Mouse (Mus musculus): ENCODE data around the gene Tnfsf12. TPM values are rescaled to one million over a fixed set of nuclear protein-coding genes. Genes with fewer than 3 reads are reported as not detected.

Gene Tnfsf12
- polyA plus RNA-seq, 1 experiment from 2014 or later, result 2.1 TPM

DNA sequence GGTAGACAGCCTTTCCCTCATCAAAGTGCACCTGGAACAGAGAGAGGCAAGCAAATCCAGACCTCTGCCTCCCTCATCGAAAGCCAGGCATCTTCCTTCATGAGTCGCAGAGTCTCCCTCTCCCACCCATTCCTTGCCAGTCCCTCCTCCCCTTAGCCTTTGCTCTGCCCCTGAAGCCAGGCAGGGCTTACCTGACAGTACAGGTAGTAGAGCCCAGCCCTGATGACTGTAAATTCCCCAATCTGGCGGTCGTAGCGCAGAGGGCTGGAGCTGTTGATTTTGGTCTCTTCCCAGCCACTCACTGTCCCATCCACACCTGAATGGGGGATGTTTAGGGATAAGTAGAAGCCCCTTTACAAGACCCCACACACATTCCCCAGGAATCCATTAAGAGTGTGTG, 8.6 kb downstream of the Tnfsf12 start:
- ATAC-seq (ENCODE audit: insufficient read depth), result no peak
- no peak overlapping the region for H3K4me3 ChIP-seq (replicated peaks)
- H3K27ac ChIP-seq (replicated peaks), result no peak overlapping the region
- no peak overlapping the region; the same call in 1 of the 2 replicates for H3K9ac ChIP-seq
- H3K4me2 ChIP-seq, result no peak overlapping the region
- peaks cover 39% of the 10 kb centered on the region for H3K4me1 ChIP-seq (replicated peaks)
- no peaks in the 10 kb centered on the region for H3K9me3 ChIP-seq (replicated peaks)
- 74% methylated on average over 5 of the region's 5 CpGs for WGBS (ENCODE audit: insufficient replicate concordance)
- H3K27me3 ChIP-seq, result no peaks in the 10 kb centered on the region
- no peaks in the 10 kb centered on the region for H3K36me3 ChIP-seq (replicated peaks)

GRCm38 (mm10) chr11:69686377-69686776, 9.3 kb downstream of the Tnfsf12 start:
- 41% methylated on average over 4 of the region's 4 CpGs for WGBS (ENCODE audit: insufficient replicate concordance)
- H3K27ac ChIP-seq (replicated peaks), result 0 out of 2 replicates have a peak overlapping the region, but pooled peaks have one; percentile 70
- no peak for ATAC-seq (ENCODE audit: insufficient read depth)
- H3K4me1 ChIP-seq (replicated peaks), result peaks cover 41% of the 10 kb centered on the region
- H3K9me3 ChIP-seq (replicated peaks), result no peaks in the 10 kb centered on the region
- no peaks in the 10 kb centered on the region for H3K36me3 ChIP-seq (replicated peaks)
- no peak overlapping the region for H3K9ac ChIP-seq
- H3K4me2 ChIP-seq, result no peak overlapping the region; the same call in 1 of the 2 replicates
- H3K4me3 ChIP-seq (replicated peaks), result no peak overlapping the region
- H3K27me3 ChIP-seq, result no peaks in the 10 kb centered on the region

DNA sequence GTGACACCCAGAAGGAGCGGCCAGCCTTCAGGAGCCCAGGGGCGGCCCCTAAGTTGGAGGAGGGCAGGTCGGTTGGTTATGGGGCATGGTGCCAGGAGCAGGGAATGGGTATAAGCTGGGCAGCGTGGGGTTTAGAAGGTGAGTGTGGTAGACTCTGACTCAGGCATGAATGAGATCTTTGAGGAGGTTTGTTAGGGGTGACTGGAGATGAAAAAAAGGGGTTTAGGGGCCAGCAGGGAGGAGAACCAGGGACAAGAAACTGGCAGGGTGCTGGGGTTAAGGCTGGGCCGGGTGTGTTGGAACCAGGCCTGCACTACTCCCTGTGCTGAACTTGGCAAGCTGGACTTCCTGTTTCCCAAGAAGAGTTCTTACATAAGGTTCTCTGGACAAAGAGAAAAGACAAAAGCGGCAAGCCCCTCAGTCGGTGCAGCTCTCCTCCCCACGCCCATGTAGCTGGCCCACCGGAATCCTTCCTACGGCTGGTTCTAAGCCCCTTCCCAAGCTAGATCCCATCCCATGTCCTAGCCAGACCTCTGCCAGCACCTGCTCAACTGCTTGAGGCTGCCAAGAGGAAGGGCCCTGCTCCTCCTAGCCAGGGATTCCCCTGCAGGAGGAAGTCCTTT, 10.0 kb downstream of the Tnfsf12 start, which contains the start of gene Tnfsf13:
Gene Tnfsf13 (minus strand): TSS at position 259 of the 623 bp plus-strand sequence.
- no peaks in the 10 kb centered on the region for H3K27me3 ChIP-seq
- WGBS (ENCODE audit: insufficient replicate concordance), result 49% methylated on average over 10 of the region's 10 CpGs
- peaks cover 48% of the 10 kb centered on the region for H3K4me1 ChIP-seq (replicated peaks)
- H3K9me3 ChIP-seq (replicated peaks), result no peaks in the 10 kb centered on the region
- H3K9ac ChIP-seq, result no peak within 1 kb of the TSS
- peak within 1 kb of the TSS; percentile 70 for H3K27ac ChIP-seq (replicated peaks)
- no peak for ATAC-seq (ENCODE audit: insufficient read depth)
- no peaks in the 10 kb centered on the region for H3K36me3 ChIP-seq (replicated peaks)
- H3K4me2 ChIP-seq, result no peak within 1 kb of the TSS; the same call in 1 of the 2 replicates
- H3K4me3 ChIP-seq (replicated peaks), result no peak within 1 kb of the TSS

DNA sequence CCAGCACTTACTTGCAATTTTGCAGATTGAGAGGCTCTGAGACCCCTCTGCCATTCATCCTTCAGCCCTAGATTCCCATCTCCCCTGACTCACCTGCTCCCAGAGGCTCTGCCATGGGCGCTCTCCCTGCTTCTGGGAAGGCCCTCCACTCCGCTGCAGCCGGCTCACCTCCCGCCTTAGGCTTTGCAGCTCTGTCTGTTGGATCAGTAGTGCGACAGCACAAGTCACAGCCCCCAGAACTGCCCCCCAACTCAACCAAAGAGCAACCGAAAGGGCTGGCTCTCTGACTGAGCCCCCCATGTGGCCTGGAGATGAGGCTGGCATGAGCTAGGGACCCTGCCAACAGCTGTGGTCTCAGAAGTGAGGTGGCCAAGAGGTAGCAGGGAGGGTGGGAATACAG, 10.7 kb downstream of the Tnfsf12 start:
- Histone ChIP-seq H3K9ac (no peak overlapping the region), H3K27me3 (no peaks in the 10 kb centered on the region)

DNA sequence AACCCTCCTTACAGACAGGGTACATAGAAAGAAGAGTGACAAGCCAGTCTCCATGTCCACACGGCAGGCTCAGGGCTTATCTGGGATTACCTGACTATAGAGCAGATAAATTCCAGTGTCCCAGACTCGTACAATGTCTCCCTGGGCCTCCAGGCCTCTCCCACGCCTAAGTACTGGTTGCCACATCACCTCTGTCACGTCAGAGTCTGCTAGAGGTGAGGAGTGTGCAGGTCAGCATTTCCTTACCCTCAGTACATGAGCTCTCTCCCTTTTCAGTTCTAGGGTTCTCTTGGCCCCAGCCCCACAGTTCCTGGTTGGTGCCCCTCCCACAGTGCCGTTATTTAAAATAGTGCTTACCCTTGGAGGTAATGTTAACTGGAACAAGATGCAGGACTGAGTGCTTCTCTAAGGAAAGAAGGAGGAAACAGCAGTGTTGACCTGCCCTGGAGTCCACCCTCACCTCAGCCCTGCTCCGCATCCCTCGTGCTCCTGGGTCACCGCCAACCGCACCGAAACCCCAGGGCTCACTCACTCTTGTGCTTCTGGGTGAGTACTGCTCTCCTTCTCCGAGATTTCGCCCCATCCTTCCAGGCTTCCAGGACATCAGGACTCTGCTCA, 11.4 kb downstream of the Tnfsf12 start:
- no peak overlapping the region for H3K4me2 ChIP-seq
- no peak overlapping the region for H3K4me3 ChIP-seq (replicated peaks)
- H3K36me3 ChIP-seq (replicated peaks), result peaks cover 11% of the 10 kb centered on the region
- H3K9ac ChIP-seq, result no peak overlapping the region
- H3K27ac ChIP-seq (replicated peaks), result no peak overlapping the region
- H3K27me3 ChIP-seq, result no peaks in the 10 kb centered on the region
- peaks cover 60% of the 10 kb centered on the region for H3K4me1 ChIP-seq (replicated peaks)
- no peak for ATAC-seq (ENCODE audit: insufficient read depth)
- no peaks in the 10 kb centered on the region for H3K9me3 ChIP-seq (replicated peaks)
- WGBS (ENCODE audit: insufficient replicate concordance), result 62% methylated on average over 12 of the region's 12 CpGs

More for the DNA sequence above, 10.7 kb downstream of the Tnfsf12 start:
- H3K4me3 ChIP-seq (replicated peaks), result no peak overlapping the region
- 82% methylated on average over 6 of the region's 6 CpGs for WGBS (ENCODE audit: insufficient replicate concordance)
- no peak overlapping the region for H3K4me2 ChIP-seq
- no peak for ATAC-seq (ENCODE audit: insufficient read depth)
- peaks cover 55% of the 10 kb centered on the region for H3K4me1 ChIP-seq (replicated peaks)
- H3K36me3 ChIP-seq (replicated peaks), result peaks cover 6% of the 10 kb centered on the region
- H3K27ac ChIP-seq (replicated peaks), result no peak overlapping the region
- H3K9me3 ChIP-seq (replicated peaks), result no peaks in the 10 kb centered on the region

DNA sequence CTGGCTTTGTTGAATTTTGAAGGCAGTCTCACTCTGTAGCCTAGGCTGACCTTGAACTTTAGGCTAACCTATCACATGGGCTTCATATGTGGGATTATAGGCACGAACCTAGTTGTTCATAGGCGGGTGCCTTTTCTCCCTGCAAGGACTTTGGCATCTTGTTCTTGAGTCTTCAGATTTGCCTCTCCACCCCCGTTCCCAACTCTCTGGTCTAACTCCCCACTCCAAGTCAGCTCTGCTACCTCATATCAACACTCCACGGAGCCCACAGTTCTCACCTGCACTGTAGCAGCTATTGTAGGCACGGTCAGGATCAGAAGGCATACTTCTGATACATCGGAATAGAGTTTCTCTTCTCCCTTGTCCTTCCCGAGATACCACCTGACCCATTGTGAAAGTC, 12.1 kb downstream of the Tnfsf12 start:
- Histone ChIP-seq H3K4me1 (replicated peaks) (peaks cover 66% of the 10 kb centered on the region), H3K36me3 (replicated peaks) (peaks cover 17% of the 10 kb centered on the region), H3K4me2 (no peak overlapping the region), H3K27me3 (no peaks in the 10 kb centered on the region), H3K27ac (replicated peaks) (no peak overlapping the region), H3K9me3 (replicated peaks) (no peaks in the 10 kb centered on the region), H3K9ac (no peak overlapping the region), H3K4me3 (replicated peaks) (no peak overlapping the region)
- 66% methylated on average over 7 of the region's 7 CpGs for WGBS (ENCODE audit: insufficient replicate concordance)
- no peak for ATAC-seq (ENCODE audit: insufficient read depth)

DNA sequence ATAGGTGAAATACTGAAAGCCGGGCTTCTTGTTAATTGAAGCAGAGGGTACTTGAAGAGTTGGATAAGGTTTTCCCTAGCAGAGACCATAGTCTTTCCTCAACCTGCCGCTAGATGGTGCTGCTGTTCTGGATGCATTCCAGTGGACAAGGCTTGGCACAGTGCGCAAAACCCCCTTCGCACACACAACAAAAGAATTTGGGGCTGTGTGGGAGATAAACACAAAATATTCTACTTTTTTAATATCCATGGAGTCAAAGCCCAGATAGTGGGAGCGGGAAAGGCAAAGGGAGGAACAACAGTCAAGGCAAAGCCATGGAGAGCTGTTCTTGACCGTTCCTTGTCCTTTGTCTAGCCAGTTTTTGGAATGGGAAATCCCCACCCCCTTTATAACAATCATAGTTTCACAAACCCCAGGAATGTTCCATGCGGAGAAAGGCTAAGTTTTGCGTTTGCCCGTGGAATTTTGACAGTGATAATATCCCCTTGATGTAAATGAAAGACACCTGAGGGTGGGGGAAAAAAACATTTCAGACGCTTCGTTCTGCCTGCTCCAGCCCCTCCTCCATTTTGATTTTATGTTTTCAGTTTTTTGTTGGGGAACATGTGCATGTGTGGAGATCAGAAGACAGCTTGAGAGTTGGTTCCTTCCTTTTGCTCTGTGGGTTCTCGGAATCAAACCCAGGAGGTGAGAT, 12.7 kb downstream of the Tnfsf12 start:
- peak overlapping the region; percentile 86 for H3K4me3 ChIP-seq (replicated peaks)
- no peak overlapping the region for H3K9ac ChIP-seq
- H3K4me2 ChIP-seq, result peak overlapping the region; percentile 88
- no peaks in the 10 kb centered on the region for H3K9me3 ChIP-seq (replicated peaks)
- H3K27me3 ChIP-seq, result no peaks in the 10 kb centered on the region
- ATAC-seq (ENCODE audit: insufficient read depth), result no peak
- H3K4me1 ChIP-seq (replicated peaks), result peaks cover 69% of the 10 kb centered on the region
- 28% methylated on average over 12 of the region's 12 CpGs for WGBS (ENCODE audit: insufficient replicate concordance)
- peaks cover 23% of the 10 kb centered on the region for H3K36me3 ChIP-seq (replicated peaks)
- 0 out of 2 replicates have a peak overlapping the region, but pooled peaks have one; percentile 93 for H3K27ac ChIP-seq (replicated peaks)

DNA sequence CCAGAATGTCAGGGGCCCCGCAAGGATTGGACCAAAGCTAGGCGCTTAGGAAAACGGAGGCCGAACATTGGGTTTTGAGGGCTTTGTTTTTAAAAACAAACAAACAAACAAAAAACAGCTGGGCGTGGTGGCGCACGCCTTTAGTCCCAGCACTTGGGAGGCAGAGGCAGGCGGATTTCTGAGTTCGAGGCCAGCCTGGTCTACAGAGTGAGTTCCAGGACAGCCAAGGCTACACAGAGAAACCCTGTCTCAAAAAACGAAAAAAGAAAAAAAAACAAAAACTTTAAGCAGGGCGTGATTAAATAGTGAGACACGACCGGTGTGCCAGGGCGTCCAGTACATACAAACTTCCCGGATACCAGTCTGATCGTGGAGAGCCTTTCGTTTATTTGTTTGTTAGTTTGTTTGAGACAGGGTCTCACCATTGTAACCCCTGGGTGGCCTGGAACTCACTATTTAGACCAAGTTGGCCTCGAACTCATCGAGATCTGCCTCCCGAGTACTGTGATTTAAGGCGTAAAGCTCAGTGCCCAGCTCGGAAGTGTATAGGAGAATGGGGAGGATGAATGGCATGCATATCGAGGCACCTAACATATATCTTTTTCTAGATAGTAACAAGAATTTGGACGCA, 13.3 kb downstream of the Tnfsf12 start:
- H3K9ac ChIP-seq, result peak overlapping the region; percentile 86
- peaks cover 70% of the 10 kb centered on the region for H3K4me1 ChIP-seq (replicated peaks)
- peak; percentile 22 for ATAC-seq (ENCODE audit: insufficient read depth)
- no peaks in the 10 kb centered on the region for H3K27me3 ChIP-seq
- peaks cover 30% of the 10 kb centered on the region for H3K36me3 ChIP-seq (replicated peaks)
- H3K4me3 ChIP-seq (replicated peaks), result peak overlapping the region; percentile 86
- peak overlapping the region; percentile 88 for H3K4me2 ChIP-seq
- H3K27ac ChIP-seq (replicated peaks), result peak overlapping the region; percentile 93
- H3K9me3 ChIP-seq (replicated peaks), result no peaks in the 10 kb centered on the region
- WGBS (ENCODE audit: insufficient replicate concordance), result 22% methylated on average over 24 of the region's 24 CpGs

DNA sequence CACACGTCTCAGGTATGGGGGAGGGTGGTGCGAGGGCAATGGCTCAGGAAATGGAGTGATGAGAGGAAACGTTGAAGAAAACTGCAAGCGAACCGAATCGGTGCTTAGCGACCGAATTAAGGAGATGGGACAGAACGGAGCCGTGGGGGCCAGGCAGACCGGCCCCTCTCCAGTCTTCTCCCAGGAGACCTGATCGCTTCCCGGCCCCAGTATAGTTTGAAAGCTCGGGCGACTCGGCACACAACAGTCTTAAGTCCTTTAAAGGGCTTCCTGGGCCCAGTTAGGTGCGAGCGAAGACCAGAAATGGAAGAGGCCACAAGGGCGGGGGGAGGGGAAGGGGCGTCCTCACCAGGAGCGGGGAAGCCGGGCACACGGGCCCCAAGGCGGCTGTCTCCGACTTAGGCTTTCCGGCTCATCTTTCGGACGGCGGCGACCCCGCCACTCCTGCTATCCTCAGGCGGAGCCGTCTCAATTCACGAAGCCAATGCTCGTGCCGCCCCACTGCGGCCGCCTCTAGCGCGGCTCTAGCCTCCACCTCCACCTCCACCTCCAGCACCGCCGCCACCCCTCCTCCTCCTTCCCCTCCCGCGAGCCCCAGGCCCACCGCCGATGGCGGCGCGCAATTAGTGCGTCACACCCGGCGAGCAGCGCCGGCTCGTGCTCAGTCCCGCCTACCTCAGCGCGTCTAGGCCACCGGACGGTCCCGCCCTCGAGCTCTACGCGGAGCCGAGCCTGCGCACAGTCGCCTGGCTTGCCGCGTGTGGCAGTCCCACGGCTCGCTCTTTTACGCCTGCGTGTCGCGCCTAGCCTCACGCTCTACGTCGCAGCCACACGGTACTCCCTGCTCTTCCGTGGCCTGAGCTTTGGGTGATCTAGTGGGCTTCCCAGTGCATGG, 14.1 kb downstream of the Tnfsf12 start, which contains the start of gene Senp3:
Gene Senp3 (minus strand): TSS at position 771 of the 895 bp plus-strand sequence.
- peak; percentile 94 for ATAC-seq (ENCODE audit: insufficient read depth)
- Histone ChIP-seq H3K9me3 (replicated peaks) (no peaks in the 10 kb centered on the region), H3K36me3 (replicated peaks) (peaks cover 37% of the 10 kb centered on the region), H3K27ac (replicated peaks) (peak within 1 kb of the TSS; percentile 93), H3K9ac (peak within 1 kb of the TSS; percentile 86), H3K27me3 (no peaks in the 10 kb centered on the region), H3K4me2 (peak within 1 kb of the TSS; percentile 88), H3K4me1 (replicated peaks) (peaks cover 64% of the 10 kb centered on the region), H3K4me3 (replicated peaks) (peak within 1 kb of the TSS; percentile 86)
- WGBS (ENCODE audit: insufficient replicate concordance), result under 1% methylated on average over 79 of the region's 80 CpGs

DNA sequence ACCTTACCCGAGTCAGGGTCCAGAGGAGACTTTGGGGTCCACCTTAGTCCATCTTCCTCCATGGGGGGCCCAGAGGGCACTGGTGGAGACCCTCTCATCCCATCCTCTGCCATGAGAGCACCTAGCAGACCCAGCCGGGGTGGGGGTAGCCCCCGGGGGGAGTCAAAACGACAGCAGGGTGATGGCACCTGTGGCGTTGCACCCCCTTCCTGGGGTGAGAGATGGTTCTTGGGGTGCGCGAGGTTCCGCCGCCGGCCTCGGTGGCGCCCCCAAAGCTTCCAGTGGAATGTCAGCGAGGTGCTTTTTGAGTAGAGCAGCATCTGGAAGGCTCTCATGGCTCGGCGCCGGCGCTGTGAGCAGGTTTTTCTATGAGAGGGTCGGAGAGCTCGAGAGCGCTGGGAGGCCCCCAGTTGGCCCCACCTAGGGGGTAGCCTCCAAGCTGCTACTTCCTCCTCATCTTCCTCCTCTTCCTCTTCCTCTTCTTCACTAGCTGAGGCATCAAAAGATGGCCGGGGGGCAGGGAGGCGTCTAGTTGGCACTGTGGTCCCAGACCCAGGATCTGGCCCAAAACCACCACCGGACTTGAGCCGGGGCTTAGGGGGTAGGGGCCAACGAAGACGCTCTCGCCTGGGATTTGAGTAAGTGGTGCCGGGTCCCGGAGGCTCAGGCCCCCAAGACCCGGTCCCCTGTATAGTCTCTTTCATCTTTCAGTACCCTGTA, 15.4 kb downstream of the Tnfsf12 start:
- 82% methylated on average over 30 of the region's 30 CpGs for WGBS (ENCODE audit: insufficient replicate concordance)
- Histone ChIP-seq H3K4me1 (replicated peaks) (peaks cover 56% of the 10 kb centered on the region), H3K4me3 (replicated peaks) (peak overlapping the region; percentile 86), H3K36me3 (replicated peaks) (peaks cover 50% of the 10 kb centered on the region), H3K9me3 (replicated peaks) (no peaks in the 10 kb centered on the region), H3K9ac (no peak overlapping the region; the same call in 1 of the 2 replicates), H3K27me3 (no peaks in the 10 kb centered on the region), H3K4me2 (peak overlapping the region; percentile 88), H3K27ac (replicated peaks) (peak overlapping the region; percentile 93; the same call in 1 of the 2 replicates)
- ATAC-seq (ENCODE audit: insufficient read depth), result no peak
